Mouse (Mus musculus) cerebellum, adult 2 months (tissue): ENCODE results near the gene Tmem132b.

ENCODE experiments used
- CTCF ChIP-seq: fragments of 200-500 bp; IDR thresholded peaks from 2 replicates; pipeline ENCODE4 v1.5.1; 2011; ENCODE audit warnings: low read depth, mild to moderate bottlenecking, control low read depth, low read length, moderate library complexity, borderline replicate concordance; ENCODE audit not compliant: insufficient read depth
- POLR2A ChIP-seq: fragments of 200-500 bp; IDR thresholded peaks from 2 replicates; pipeline ENCODE4 v1.6.1; 2011; ENCODE audit warnings: low read length, control low read depth, borderline replicate concordance; ENCODE audit not compliant: insufficient read depth

GRCm38 (mm10) chr5:125836761-125837160, 305.2 kb downstream of the Tmem132b start:
- TF ChIP-seq POLR2A (no peak), CTCF (no peak)
